Mouse (Mus musculus): ENCODE measurements around the gene Olfr103. TPM values are rescaled to one million over a fixed set of nuclear protein-coding genes. Genes with fewer than 3 reads are reported as not detected.

Olfr103 gene
- not detected in 2 replicates for total RNA-seq (2021)
- long read RNA-seq, experiment 1, result 0 reads
- long read RNA-seq, experiment 2, result 0 reads

- no peak for DNase-seq
These were observed at the start of gene Olfr103 for GRCm38 (mm10) chr17:37339598-37339997. Olfr103 (minus strand) TSS chr17:37339698.

GRCm38 (mm10) chr17:37378733-37379132 lies 39.2 kb upstream of the Olfr103 start, which contains the start of gene Olfr105-ps:
Olfr105-ps (plus strand) TSS chr17:37379033.
- DNase-seq, result no peak

DNA sequence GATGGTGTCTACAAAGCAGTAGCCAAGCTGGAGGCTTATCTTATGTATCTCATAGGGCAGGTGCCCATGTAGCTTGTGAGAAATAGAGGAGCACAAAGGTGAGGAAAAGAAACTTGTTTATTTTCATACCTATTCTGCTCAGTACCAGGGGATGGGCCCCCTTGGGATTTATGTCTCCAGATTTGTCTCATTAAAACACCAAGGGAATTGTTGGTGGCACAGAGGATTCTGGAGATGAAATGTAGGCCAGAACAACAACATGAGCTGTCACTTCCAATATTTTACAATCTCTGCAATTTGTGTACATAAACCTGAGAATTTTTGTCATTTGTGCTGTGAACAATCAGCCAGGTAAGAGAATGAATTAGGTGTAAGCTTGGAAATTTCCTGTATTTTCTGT lies 19.8 kb upstream of the Olfr103 start, which contains the start of gene Olfr104-ps:
TSS of gene Olfr104-ps (plus strand) at position 301 of the 400 bp plus-strand sequence.
- DNase-seq, result no peak

GRCm38 (mm10) chr17:37316954-37317353 lies 22.5 kb downstream of the Olfr103 start, which contains the start of gene Olfr102:
Olfr102 (minus strand) TSS chr17:37317054.
- no peak for DNase-seq

DNA sequence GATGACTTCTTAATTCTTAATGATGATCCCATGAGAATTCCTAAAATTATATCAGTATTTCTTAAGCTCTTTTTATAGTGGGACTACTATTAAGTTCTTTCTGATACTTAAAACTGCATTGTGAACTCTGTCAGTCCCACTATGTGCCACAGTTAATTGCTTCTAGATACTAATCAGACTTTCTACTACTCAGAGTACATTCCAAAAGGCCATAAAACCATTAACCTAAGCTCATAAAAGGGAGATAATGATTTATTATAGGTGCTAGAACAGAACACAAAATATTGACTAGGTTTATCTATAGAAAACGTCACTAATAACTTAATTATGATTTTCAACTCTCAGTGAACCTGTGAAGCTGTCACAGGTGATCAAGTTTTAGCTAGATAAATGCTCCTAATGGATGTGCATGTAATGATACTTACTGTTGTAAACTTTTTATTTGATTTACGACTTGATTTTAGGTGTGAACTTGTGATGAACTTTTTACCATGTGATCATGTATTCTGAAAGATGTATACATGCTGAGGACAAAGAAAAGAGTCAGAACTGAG lies 29.3 kb downstream of the Olfr103 start:
- DNase-seq, result no peak

GRCm38 (mm10) chr17:37308483-37308882 lies 31.0 kb downstream of the Olfr103 start:
- peak; percentile 11 for DNase-seq

GRCm38 (mm10) chr17:37304213-37304612 lies 35.3 kb downstream of the Olfr103 start, which contains the start of gene Olfr101:
Olfr101 (minus strand) TSS chr17:37304313.
- DNase-seq, result no peak

Other genes with a start within 250 kb of the Olfr103 start
- not detected in 2 replicates for gene Olfr91, start 241.4 kb downstream of the Olfr103 start, total RNA-seq (2021)
- gene Olfr92, start 219.6 kb downstream of the Olfr103 start, total RNA-seq (2021), result not detected in 2 replicates
- gene Olfr93, start 178.2 kb downstream of the Olfr103 start, total RNA-seq (2021), result not detected in 2 replicates
- 3.4 TPM in 1 of 2 replicates, not detected in the other for gene Ubd, start 145.8 kb downstream of the Olfr103 start, total RNA-seq (2021)
- gene Olfr94, start 138.7 kb downstream of the Olfr103 start, total RNA-seq (2021), result not detected in 2 replicates
- gene Olfr95, start 126.6 kb downstream of the Olfr103 start, total RNA-seq (2021), result not detected in 2 replicates
- gene Olfr96, start 119.6 kb downstream of the Olfr103 start, total RNA-seq (2021), result not detected in 2 replicates
- not detected in 2 replicates for gene Olfr97, start 102.4 kb downstream of the Olfr103 start, total RNA-seq (2021)
- gene Olfr98, start 75.9 kb downstream of the Olfr103 start, total RNA-seq (2021), result not detected in 2 replicates
- gene H2-M3, start 69.5 kb downstream of the Olfr103 start, total RNA-seq (2021), result 3.3 and 5.9 TPM in 2 replicates
- gene Olfr99, start 56.2 kb downstream of the Olfr103 start, total RNA-seq (2021), result not detected in 2 replicates
- not detected in 2 replicates for gene Olfr101, start 35.4 kb downstream of the Olfr103 start, total RNA-seq (2021)
- gene Olfr102, start 22.6 kb downstream of the Olfr103 start, total RNA-seq (2021), result not detected in 2 replicates
- gene Olfr104-ps, start 19.9 kb upstream of the Olfr103 start, total RNA-seq (2021), result not detected in 2 replicates
- not detected in 2 replicates for gene Olfr105-ps, start 39.3 kb upstream of the Olfr103 start, total RNA-seq (2021)
- gene Olfr106-ps, start 50.7 kb upstream of the Olfr103 start, total RNA-seq (2021), result not detected in 2 replicates
- gene Olfr107, start 59.5 kb upstream of the Olfr103 start, total RNA-seq (2021), result not detected in 2 replicates
- not detected in 2 replicates for gene Olfr108, start 105.8 kb upstream of the Olfr103 start, total RNA-seq (2021)
- gene Olfr109, start 119.2 kb upstream of the Olfr103 start, total RNA-seq (2021), result not detected in 2 replicates
- gene H2-M2, start 143.9 kb upstream of the Olfr103 start, total RNA-seq (2021), result 2.0 TPM in 1 of 2 replicates, not detected in the other
- not detected in 2 replicates for gene Olfr110, start 152.8 kb upstream of the Olfr103 start, total RNA-seq (2021)
- not detected in 2 replicates for gene Olfr111, start 168.3 kb upstream of the Olfr103 start, total RNA-seq (2021)
- not detected in 2 replicates for gene Olfr112, start 229.8 kb upstream of the Olfr103 start, total RNA-seq (2021)
- gene Olfr113, start 238.0 kb upstream of the Olfr103 start, total RNA-seq (2021), result not detected in 2 replicates